Mouse (Mus musculus): ENCODE results near the gene Sema4g.

DNA sequence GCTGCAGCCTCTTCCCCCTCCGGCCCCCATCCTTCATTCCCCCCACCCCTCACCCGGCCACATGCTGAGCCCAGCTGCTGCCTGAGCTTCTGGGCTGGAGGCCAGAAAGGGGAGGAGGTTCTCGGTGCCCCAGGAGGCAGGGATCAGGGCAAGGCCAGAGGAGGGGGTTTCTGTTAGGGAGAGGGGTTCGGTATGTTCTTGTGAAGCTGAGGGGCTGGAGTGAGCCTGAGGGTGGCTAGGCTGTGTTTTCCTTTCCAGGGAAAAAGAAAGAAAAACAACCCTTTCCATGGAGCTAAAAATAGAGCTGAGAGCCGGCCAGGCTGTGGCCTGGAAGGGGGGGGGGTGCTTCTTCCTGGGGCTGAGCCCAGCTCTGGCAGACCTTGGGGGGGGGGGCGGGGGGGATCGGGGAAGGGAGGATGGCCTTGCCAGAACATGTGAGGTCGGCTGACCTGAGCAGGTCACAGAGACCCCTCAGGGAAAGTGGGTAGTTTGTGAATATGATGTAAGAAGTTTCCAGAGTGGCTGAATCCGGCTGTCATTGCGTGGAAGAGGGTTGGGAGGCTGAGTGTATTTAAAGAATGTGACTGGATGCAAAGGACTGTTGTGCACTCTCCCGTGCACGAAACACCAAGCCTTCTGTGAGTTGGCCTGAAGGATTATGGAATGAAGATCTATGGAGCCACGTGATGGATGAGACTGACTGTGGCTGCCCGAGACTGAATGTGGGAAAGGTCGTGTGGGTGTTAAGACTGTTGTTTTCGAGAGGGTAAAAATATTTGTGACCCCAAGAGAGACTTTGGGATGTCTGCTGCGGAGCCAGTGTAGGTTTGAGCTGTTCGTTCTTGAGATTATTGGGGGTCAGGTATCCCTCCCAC lies 27.7 kb downstream of the Sema4g start:
- TF ChIP-seq CTCF (IDR thresholded peaks at IDR 0.05; ENCODE audit: control insufficient read depth, insufficient read depth, low read length): no peak
- TF ChIP-seq POLR2A (IDR thresholded peaks at IDR 0.05; ENCODE audit: borderline replicate concordance, control insufficient read depth, low read depth, low read length): no peak
